Mouse (Mus musculus) spleen, adult 2 months (tissue): ENCODE results near the gene Cdh13.

Source experiments
- CTCF ChIP-seq: fragments of 200-500 bp; IDR thresholded peaks from 2 replicates; pipeline ENCODE4 v1.5.1; 2011; ENCODE audit warnings: mild to moderate bottlenecking, inconsistent platforms; ENCODE audit not compliant: insufficient read depth, insufficient read length, insufficient replicate concordance; ENCODE audit errors: extremely low read depth
- POLR2A ChIP-seq: fragments of 200-500 bp; IDR thresholded peaks from 2 replicates; pipeline ENCODE4 v1.6.1; 2011; ENCODE audit warnings: low read depth, low read length, inconsistent platforms

GRCm38 (mm10) chr8:118316440-118316839 lies 32.9 kb downstream of the Cdh13 start:
- no peak for TF ChIP-seq POLR2A
- no peak for TF ChIP-seq CTCF
